Mouse (Mus musculus) heart, postnatal 4 days (tissue): ENCODE measurements at regions not wholly inside any gene's neighbourhood (a gene's known extent, or its start where the extent isn't known, plus 50 kb on each side); places are given as distances from the start of the nearest gene placed in this dataset.
"Not testable (repeated sequence)": the region's sequence is repeated elsewhere in the genome, so short reads cannot be mapped to it uniquely, and the experiment has no call there.

Source experiments
- DNase-seq: peaks from one replicate; pipeline ENCODE4 v3.0.0; 2021

GRCm38 (mm10) chr14:48842861-48843260 is 169.2 kb upstream of the Otx2 start:
- no peak for DNase-seq

- no peak for DNase-seq
Observed at GRCm38 (mm10) chr14:48841278-48841677, 167.7 kb upstream of the Otx2 start.

DNA sequence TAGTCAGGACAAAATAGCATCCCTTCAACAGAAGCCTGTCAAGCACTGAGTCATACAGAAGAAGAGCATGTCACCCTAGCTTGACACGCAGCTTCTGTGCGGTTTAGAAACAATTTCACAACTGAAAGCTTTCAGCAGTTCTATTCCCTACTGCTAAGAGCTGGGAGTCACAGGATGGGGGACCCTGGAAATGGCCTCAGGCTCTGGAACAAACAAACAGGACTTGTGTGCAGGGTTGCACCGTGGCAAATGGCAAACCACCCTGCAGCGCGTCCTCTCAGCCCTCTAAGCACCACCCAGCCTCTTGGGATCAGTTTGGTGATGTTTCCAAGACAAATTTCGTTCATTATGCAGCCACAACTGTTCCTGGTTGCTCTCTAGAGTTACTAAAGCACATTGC is 163.6 kb upstream of the Otx2 start:
- DNase-seq: no peak

DNA sequence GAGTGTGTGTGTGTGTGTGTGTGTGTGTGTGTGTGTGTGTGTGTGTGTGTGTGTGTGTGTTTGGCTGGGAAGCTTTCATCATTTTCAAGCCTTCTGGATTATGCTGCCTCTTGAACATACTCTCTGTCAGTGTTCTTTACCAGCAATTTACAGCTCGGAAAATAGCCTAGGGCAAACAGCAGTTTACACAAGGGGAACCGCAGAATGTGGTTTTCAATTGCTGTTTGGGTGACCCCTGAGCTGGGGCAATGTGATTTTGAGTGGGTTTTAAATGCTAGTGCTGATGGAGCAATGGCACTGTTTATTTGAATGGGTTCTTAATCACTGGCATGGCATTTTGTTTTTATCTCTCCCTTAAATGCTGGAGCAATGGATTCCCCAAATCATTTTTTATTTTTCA is 162.5 kb upstream of the Otx2 start:
- no peak for DNase-seq

GRCm38 (mm10) chr14:48834416-48834815 is 160.8 kb upstream of the Otx2 start:
- no peak for DNase-seq

GRCm38 (mm10) chr14:48826421-48826820 is 152.8 kb upstream of the Otx2 start:
- no peak for DNase-seq

DNA sequence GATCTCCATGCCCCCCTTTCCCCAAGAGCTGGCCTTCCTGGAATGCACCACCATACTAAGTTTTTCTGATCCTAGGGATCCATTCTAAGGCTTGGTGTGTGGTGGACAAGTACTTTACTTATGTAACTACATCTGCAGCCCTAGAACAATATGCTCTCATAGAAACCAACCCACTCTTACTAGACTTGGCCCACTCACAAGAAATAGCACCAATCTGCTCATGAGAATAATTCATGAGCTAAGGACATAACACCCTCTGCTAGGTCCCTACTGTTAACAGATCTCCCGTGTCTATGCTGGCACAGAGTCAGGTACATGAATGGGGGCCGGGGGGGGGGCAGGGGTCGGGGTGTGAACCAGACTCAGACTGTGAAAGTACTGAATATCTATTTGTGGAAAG is 150.8 kb upstream of the Otx2 start:
- DNase-seq: no peak

GRCm38 (mm10) chr14:48815941-48816340 is 142.3 kb upstream of the Otx2 start:
- no peak for DNase-seq

- no peak for DNase-seq
Observed at GRCm38 (mm10) chr14:48815231-48815728, 141.7 kb upstream of the Otx2 start.

DNA sequence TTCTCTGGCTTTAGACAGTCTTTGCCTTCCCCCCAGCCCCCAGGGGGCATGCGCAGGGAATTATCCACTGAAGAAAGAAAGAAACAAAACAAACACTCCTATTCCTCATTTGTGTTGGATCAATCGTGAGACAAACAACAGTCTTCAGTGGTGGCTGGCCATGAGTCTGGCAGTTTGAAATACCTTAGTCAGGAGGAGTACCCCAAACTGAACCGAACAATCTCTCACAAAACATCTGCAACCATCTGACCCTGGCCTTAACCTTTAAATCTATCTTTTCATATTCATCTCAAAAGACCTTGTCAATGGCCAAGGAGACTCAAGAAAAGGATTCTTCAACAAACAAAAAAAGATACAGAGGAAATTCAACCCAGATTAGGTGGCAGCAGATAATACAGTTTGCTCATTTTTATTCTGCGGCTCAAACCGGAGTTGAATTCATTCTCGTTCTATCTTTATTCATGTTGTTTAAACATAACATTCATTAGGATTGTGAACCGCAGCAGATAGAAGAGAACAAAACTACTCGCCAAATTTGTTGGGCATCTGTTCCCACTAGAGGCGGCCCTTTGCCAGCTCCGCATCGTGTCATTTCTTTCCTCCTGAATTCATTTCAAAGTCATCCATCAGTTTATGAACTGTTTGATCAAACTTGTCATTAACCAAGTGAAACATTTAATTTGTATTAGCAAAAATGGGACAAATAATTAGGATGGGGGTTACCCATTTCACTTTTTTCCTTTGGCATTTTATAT is 139.3 kb upstream of the Otx2 start:
- no peak for DNase-seq

DNA sequence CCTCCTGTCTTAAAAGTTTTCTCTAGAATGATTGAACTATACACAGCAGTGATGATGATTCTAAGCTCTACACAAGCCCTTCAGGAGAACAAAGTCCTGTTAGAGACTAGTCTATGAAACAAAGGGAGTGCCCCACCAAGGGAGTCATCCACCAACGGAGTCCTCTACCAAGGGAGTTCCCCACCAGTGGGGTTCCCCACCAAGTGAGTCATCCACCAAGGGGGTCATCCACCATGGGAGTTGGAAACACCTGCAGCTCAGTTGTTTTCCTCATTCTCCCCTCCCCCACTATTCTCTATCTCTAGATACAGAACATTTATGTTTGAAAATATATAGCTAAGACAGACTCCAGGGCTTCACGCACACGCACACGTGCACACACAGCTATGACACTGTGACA is 130.5 kb upstream of the Otx2 start:
- no peak for DNase-seq

DNA sequence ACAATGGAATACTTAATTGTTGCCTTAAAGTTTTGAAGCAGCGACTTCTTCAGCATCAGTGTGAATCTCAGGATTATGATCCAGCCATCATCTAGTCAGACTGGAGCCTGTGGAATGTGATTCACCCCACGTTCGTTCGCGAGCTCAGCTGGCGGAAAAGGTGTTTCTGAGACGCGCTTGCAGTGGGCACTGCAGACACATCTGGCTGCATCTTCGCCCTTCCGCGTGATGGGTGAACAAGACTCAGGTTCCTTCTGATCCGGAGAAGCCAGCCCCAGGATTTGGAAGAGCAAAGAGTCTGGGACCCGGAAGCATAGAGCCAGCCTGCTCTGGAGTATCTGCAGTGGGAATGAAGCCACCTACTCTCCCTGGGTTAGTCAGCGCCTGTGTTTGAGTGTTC is 127.7 kb upstream of the Otx2 start:
- DNase-seq: no peak

- DNase-seq: no peak
Observed at GRCm38 (mm10) chr14:48800857-48801256, 127.2 kb upstream of the Otx2 start.

DNA sequence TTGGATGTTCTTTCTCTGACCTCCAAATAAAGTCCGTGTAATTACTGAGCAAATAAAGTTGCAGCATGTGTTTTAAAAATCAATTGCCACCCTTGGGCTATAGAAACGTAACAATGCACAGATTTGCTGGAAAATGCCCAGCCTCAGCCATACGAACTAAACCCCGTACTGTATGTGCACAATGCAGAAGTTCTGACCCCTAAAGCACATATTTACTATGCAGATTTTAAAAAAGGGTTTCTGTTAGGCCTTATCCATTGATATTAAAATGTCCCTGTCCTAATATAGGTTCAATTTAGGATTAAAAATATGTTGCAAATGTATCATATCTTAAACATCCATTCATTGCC is 126.5 kb upstream of the Otx2 start:
- DNase-seq: no peak

DNA sequence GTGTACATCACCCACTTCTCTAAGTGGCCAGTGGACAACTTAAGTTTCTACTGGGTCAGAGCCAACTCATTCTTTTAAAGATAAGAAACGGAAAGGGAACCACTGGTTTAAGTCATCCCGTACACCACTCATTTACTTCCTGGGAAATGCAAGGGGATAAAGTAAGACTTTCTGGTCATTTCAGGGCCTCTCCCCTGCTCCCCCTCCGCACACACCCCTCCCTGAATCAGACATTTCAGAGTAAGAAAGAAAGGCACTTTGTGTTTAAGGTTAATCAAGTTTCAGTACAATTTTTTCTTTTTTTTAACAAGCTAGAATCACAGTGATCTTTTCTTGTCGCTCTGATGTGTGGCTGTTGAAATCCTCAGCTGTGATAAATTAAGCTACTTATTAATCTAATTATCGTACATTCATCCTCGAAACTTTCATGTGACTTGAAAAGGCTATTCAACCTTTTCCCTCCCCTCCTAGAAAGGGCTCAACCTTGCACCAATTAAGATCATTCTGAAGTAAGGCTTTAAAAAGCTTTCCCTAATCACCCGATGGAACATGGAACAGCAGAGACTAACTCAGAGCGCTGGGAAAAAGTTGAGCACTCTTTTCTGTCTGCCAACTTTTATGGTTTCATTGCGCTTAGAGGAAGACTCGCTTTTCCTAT is 126.0 kb upstream of the Otx2 start:
- DNase-seq: no peak

- DNase-seq: no peak
Observed at GRCm38 (mm10) chr14:48791507-48791906, 117.9 kb upstream of the Otx2 start.

DNA sequence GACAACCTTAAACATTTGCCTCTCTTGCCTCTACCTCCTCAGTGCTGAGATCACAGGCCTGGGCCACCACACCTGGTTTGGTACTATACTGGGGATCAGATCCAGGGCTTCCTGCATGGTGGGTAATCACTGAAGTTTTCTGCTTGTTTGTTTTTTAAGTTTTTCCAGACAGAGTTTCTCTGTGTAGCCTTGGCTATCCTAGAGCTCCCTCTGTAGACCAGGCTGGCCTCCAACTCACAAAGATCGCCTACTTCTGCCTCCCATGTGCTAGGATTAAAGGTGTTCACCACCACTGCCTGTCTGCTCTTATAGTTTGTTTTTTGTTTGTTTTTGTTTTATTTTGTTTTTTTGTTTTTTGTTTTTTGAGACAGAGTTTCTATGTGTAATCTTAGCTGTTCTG is 105.7 kb upstream of the Otx2 start:
- no peak for DNase-seq

DNA sequence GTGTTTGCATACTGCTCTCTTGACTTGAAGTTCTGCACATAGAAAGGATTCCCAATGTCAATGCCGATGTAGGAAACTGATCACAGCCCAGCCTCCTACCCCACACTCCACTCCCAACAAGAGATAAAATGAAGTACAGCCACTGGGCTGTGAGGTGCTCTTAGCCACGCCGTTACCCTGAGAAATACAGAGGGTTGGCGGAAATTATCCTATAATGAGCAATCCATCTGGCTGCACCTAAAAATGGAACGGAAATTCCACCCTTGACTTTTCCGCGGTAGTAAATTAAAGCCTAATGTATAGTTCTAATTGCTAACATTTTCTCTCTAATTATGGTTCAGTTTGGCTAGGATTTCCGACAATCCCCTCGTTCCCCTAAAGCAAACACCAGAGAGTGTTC is 97.2 kb upstream of the Otx2 start:
- DNase-seq: no peak

- DNase-seq: no peak
Observed at GRCm38 (mm10) chr14:48762691-48763090, 89.1 kb upstream of the Otx2 start.

DNA sequence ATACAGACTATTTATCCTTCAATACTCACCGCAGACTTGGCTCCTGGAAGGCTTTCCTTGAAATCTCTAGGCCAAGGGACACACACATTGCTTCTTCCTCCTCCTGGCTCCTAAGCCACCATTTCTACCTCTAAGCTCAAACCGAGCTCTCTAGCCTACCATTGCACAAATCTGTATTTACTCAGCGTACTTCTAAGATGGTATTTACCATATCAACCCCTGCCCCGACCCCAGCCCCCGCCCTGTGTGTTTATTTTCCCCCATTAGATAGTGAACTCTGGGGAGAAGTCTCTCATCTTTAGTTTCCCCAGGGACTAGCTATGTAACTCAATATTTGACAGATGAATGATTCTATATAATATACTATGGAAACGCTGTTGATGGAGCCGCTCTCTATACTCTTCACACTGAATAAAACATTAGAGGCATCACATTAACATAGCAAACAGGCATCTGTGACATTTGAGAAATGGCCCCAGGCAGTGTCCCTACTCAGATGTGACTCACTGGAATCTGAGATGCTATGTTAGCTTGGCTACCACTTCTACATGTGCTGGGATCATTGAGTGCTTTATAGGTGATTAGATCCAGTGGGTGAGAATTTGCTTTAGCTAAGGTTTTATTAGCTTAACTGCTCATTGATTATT is 87.5 kb upstream of the Otx2 start:
- no peak for DNase-seq

DNA sequence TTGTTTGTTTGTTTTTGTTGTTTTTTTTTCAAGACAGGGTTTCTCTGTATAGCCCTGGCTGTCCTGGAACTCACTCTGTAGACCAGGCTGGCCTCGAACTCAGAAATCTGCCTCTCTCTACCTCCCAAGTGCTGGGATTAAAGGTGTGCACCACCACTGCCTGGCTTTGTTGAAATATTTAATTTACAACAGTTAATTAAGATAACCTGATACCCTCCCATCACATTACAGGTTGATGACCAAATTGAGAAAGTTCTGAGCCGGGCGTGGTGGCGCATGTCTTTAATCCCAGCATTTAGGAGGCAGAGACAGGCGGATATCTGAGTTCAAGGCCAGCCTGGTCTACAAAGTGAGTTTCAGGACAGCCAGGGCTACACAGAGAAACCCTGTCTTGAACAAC is 81.5 kb upstream of the Otx2 start:
- not testable (repeated sequence) for DNase-seq

DNA sequence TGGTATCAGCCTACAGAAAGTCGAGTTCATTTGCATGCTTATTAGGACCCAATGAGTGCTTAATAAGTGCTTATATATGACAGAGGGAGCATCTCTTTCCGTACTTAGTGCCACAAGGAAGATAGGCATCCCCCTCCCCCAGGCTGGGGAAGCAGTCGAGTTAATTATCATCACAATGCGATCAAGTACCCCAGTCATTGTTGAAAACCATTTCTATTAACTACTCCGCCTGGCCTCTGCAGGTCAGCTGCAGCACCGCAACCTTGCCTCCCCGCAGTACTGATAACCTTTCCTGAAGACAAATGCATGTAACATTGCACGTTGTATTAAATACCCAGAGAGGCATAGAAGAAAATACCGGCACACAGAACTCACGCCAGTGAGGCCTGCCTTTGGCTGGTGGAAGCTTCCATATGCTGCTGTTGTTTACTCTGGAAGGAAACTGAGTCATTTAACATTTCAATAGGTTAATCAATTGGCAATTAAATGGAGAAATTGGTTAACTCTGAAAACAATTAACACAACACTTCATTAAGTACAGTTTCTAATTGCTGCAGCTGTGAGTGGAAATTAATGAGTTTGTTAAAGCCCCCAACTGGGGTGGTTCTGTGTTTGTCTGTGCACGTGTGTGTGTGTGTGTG is 80.6 kb upstream of the Otx2 start:
- DNase-seq: no peak

DNA sequence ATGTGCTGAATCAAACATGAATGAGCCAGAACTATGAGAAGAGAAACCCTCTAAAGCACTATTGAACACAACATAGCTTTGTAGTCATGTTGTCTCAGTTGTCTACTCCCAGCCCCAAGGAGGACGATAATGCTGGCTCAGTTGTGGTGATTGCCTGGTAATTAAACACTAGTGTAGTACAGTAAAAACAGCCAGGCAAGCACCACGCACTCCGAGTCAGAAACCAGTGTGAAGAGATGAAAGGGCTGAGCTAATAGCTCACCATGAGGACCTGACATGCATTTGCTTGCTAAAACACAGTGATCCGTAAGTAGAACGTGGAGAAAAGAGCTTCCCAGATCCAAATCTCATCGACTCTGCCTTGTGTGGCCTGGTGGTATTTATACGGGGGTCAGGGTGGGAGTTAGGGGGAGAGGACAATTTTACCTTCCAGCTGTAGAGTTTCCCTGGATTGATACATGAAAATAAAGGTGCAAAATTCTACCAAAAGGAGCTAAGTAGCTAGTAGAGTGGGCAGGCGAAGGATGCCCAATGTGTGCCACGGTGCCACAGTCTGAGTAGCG is 80.0 kb upstream of the Otx2 start:
- no peak for DNase-seq
